Mouse (Mus musculus): ENCODE results near the gene Slc24a3.

Slc24a3 gene

DNA sequence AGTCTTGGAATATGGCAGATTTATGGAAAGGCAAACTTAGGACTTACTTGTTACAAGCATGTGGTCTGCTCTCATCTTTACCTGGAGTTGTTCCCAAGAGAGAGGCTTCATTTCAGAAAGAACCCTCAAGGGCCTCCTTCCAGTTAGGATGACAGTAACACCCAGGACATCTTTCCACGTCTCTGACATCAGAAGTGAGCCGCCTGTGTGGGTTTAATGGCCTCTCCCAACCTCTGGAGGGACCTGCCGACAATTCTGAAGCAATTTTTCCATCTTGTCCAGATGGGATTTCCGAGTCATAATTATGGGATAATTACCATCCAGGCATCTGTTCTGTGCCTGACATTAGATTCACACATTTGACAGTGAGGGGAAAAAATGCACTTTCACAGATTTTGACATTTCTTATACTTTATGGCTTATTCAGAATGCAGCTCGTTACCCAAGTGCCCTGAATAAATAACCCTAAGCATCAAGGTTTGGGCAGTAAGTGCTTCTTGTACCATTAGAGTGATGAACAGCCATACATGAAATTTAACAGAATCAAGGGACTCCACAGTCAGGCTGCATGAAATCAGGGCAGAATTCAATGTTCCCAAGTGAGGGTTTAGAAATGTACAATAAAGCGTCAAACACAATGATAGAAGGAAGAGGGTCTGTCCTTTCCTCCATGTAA, 463.7 kb downstream of the Slc24a3 start:
- DNase-seq (ENCODE audit: low spot score), result no peak

GRCm38 (mm10) chr2:145631799-145632174, 464.2 kb downstream of the Slc24a3 start:
- DNase-seq (ENCODE audit: low spot score), result no peak

- no peak for DNase-seq (ENCODE audit: low spot score)
Measured at GRCm38 (mm10) chr2:145633811-145634210, 466.3 kb downstream of the Slc24a3 start.

- DNase-seq (ENCODE audit: low spot score), result no peak
Measured at GRCm38 (mm10) chr2:145640255-145640984, 472.9 kb downstream of the Slc24a3 start.

DNA sequence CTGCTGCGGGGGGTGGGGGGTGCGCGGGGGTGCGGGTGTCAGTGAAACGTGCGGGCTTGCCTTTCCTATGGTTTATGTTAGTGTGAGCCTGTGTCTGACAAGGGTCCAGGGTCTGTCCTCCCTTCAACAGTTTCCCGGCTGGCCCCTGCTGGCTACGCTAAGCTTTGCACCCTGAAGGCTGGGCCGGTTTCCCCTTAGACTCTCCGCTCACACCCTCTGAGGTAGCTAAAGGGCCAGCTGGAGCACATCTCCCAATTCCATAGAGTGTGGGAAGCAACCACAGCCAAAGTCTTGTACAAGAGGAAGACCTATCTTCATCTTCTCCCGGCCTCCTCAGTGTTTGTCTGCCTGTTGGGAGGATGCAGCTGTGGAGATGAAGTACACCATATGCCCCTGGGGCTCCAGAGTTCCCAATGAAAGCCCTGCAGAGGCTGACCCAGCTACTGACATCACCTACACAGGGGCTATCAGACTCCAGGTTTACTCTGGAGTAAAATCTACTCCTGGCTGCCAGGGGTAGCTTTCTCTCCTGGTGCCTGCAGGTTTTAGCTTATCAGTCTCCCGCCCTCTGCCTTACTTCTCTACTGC, 487.9 kb downstream of the Slc24a3 start:
- peak; percentile 30 for DNase-seq (ENCODE audit: low spot score)

DNA sequence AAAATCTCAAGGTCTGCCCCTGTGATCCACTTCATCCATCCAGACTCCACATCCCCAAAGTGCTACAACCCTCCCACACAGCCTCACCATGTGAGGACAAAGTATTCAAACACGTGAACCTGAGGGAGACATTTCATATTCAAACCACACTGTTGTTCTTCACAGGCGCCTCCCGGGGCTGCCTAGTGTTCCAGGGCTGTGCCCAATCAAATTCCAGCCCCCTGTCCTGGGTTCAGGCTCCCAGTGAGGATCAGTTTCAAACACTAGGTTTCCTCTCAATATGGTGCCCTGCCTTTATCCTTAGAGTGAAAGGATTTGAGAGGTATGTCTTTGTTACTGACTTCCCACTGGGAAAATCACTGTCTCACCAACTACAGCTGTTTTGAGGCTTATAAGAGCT, 488.6 kb downstream of the Slc24a3 start:
- DNase-seq (ENCODE audit: low spot score), result no peak

DNA sequence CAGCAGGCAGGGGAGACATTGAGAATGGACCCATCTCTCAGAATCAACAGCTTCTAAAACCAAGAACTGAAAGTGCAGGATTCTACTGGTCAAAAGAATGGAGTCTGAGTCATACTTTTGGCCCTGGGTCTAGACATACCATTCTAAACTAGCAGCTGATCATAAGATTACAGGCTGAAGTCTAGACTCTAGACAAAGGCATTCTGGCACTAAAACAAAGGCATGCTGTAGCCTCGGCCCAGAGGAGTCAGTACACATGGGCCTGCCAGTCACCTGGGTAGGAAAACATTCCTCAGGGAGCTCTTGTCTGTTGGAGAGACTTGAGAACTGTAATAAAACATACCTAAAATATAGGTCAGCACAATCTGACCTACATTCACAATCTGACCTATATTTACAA, 489.2 kb downstream of the Slc24a3 start:
- no peak for DNase-seq (ENCODE audit: low spot score)

DNA sequence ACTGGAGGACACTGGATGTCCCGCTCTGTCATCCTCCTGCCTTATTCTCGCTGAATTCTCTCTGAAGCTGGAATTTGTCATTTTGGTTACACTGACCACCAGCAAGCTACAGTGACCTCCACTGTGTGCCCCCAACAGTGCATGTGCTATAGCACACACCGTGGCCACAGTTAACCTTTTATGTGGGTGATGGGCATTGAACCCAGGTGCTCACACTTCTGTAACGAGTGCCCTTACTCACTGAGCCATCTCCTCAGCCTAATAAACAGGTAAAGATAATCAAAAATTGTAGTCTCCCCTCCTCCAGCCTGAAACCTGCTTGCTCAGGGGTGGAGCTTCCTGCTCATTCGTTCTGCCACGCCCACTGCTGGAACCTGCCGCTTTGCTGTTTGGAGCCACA, 493.7 kb downstream of the Slc24a3 start:
- no peak for DNase-seq (ENCODE audit: low spot score)

DNA sequence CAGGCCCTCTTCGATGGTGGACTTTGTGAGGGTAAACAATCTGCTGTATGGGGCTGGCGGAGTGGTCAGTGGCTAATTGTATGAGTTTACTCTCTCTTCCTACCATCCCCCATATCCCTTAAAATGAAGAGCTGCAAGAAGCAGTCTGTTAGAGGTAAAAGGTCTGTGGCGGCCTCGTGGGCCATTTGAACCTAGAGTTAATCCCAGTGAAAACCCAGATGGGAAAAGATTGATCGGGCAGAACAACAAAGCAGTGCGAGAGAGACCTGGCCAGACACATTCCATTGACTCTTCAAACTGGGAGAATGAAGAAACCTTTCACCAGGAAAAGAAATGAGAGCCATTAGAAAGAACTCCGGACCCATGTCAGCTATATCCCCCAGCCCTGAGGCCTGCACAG, 496.3 kb downstream of the Slc24a3 start:
- DNase-seq (ENCODE audit: low spot score), result no peak

DNA sequence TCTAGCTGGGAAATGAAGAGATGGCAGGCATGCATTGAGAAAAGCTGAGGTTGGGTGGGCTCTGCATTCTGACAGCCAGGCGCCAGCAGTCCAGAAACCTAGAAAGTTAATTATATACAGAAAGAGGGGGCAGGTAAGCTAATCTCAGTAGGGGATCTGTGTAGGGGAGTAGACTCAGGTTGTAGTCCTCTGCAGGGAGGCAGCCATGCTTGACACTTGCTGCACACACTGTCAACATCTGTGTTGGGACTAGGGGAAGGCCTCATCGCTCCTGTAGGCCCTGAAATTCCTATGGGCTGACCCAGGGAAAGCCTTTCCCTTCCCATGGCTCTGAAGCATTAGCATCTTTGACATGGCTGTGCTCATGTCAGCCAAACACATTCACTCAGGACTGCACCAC, 496.8 kb downstream of the Slc24a3 start:
- DNase-seq (ENCODE audit: low spot score), result no peak

- DNase-seq (ENCODE audit: low spot score), result no peak
Measured at GRCm38 (mm10) chr2:145668135-145668534, 500.6 kb downstream of the Slc24a3 start.

DNA sequence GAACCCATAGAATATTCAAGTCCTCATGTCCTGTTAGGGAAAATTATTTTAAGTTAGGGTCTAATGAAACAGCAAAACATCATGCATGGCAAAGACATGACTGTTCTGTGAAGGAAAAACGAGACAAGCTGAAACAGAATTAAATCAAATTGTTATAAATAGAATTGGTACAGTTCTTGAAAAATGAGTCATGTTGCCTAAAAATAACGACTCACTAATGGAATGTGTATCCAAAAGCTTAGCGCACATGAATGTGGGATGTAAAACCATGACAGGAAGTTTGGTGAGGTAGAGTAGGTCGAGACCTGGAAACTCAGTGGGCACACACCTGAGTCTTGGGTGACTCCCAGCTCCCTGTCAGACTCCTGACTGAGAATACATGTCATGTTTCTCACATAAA, 502.6 kb downstream of the Slc24a3 start:
- no peak for DNase-seq (ENCODE audit: low spot score)

DNA sequence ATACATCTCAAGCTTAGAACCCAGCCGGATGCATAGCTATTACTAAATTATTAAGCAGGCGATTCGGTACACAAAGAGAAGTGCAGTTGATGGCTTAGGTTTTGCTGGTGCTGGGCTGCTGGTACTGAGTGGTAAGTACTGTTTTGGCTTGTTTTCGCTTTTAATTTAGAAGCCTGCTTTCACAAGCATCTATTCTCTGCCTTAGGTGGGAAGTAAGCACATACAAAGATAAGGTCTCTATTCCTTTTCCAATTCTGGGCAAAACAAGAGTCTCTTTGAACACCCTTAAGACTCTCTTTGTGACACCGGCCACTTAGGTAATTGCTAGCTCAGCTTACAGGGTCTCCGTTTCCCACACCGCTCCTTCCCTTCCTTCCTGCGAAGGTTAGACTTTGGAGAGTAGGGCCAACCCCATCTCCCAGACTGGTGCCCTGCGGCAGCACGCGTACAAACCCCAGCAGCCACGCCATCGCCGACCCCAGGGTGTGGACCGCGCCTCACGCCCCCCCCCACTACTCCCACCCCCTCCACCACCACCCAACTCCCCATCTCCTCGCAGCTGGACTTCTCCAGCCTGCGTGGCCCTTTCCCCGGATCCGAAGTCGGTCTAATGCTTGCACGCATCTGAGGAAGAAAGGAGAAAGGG, 507.1 kb downstream of the Slc24a3 start:
- peak; percentile 49 for DNase-seq (ENCODE audit: low spot score)

DNA sequence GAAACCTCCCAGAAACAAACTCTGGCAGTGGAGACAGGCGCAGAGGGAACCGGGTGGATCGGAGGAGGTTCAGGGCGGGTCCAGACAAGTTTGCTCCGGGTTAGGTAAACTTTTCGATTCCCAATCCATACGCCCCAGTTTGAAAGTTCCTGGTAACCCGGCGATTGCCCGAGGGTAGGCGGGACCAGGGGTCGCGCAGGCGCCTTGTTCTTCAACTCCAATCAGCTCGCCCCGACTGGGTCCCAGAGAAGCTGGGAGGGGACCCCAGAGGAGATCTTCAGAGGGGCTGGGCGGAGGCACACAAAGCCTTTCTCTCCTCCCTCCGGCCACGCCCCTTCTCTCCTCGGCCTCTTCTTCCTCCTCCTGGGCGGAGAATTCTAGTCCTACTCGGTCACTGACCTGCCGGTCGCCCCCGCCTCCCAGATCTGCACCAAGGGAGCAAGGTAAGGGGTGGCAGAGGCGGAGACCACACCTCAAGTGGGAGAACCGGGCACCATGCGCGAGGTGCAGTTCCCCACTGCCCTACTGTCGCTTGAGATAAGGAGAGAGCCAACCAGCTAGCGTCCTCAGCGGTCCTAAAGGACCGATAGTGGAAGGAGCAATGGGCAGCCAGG, 507.7 kb downstream of the Slc24a3 start, which contains the start of gene Rin2:
Rin2 (plus strand) TSS at position 74 of the 614 bp plus-strand sequence.
- peak; percentile 88 for DNase-seq (ENCODE audit: low spot score)

DNA sequence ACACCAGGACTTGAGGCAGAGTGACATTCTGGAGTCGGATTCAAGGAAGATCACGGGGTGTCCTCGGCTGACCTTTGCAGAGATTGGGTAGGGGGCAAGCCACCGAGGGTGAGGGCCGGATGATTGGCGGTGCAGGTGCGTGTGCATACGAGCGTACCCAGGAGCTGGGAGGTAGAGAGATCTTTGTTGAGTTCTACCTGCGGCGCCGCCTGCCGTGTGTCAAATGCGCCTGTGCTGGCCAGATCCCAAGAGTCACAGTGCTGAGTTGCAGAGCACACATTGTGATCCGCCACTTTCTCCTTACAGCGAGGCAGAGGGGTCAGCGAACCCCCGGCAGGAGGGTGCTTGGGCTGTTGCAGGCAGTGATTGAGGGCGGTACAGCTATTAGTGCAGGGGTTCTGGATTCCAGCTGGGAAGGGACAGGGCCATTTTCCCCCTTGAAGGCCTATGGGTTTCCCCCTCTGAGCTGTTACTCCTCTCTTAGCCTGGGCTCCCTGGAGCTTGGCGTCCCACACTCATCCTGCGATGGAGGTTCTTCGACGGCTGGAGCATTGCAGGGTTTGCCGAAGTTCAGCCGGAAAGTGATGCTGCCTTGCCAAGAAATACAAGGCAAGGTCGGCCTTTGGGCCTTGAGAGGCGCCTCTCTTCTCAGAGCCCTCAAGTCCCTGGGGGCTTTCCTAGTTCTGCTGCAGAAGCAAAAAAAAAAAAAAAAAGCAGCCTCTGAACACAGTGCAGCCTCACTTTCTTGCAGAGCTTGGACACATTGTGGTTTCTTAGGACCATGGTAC, 508.4 kb downstream of the Slc24a3 start:
- DNase-seq (ENCODE audit: low spot score), result peak; percentile 44

- no peak for DNase-seq (ENCODE audit: low spot score)
Measured at GRCm38 (mm10) chr2:145676544-145676925, 509.0 kb downstream of the Slc24a3 start.

- DNase-seq (ENCODE audit: low spot score), result no peak
Measured at GRCm38 (mm10) chr2:145676936-145677335, 509.4 kb downstream of the Slc24a3 start.

DNA sequence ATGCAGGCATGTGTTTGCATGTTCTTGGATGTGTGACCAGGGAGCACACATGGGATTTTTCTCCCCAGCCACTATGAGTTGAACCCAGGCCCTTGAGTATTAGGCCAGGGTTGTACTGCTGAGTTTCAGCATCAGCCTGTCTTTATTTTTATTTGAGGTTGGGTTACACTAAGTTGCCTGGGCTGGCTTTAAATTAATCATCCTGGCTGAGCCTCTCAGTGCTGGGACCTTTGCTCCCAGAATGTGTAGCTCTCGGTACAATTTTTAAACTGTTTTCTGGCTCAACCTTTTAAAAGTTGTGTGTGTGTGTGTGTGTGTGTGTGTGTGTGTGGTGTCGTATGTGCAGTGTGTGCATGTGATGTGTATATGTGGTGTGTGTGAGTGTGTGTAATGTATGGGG, 512.6 kb downstream of the Slc24a3 start:
- no peak for DNase-seq (ENCODE audit: low spot score)

DNA sequence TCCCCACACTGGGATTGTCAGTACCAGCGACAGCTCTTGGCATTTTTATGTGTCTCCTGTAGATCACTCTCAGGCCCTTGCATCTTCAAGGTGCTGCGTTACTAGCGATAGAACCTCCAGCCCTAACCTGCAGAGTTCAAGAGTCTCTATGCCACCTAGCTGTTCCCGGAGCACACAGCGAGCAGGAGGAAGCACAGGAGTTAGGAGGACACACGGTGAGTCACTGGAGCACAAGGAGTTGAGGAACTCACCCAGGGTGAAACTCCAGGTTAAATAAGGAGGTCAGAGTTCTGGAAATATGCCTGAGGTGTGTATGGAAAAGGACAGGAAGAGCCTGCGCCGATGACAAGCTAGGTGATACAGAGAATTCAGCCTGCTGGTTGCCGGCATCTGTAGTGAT, 513.2 kb downstream of the Slc24a3 start:
- no peak for DNase-seq (ENCODE audit: low spot score)

GRCm38 (mm10) chr2:145681626-145682025, 514.1 kb downstream of the Slc24a3 start:
- no peak for DNase-seq (ENCODE audit: low spot score)

- DNase-seq (ENCODE audit: low spot score), result no peak
Measured at GRCm38 (mm10) chr2:145682924-145683323, 515.4 kb downstream of the Slc24a3 start.

DNA sequence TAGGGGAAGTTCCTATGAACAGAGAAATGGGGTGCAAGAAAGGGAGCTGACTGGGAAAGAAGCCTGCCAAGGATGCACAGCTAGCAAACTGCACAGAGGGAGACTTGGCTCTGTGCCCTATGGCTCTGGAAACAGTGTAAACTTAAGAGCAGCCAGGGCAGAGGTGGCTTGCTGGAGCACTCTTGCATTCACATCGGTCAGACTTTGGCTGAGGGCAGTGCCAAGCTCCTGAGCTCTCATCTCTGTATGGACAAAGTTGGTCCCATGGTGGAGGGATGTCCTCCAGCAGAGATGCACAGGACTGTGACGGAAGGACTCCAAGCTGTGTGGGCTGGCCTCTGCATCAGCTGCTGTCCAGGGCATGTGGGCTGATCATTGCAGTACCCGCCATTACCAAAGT, 516.0 kb downstream of the Slc24a3 start:
- no peak for DNase-seq (ENCODE audit: low spot score)

All from retina, embryonic 14.5 days (tissue).